Mouse (Mus musculus) lung, postnatal 0 days (tissue): ENCODE data around the gene Shisa8.

Source experiments
- CTCF ChIP-seq: IDR thresholded peaks from 2 replicates; pipeline ENCODE4 v1.5.1; 2016; ENCODE audit warnings: antibody characterized with exemption, mild to moderate bottlenecking
- EP300 ChIP-seq: IDR thresholded peaks from 2 replicates; pipeline ENCODE4 v1.6.1; 2016; ENCODE audit warnings: antibody characterized with exemption, mild to moderate bottlenecking, control low read depth

DNA sequence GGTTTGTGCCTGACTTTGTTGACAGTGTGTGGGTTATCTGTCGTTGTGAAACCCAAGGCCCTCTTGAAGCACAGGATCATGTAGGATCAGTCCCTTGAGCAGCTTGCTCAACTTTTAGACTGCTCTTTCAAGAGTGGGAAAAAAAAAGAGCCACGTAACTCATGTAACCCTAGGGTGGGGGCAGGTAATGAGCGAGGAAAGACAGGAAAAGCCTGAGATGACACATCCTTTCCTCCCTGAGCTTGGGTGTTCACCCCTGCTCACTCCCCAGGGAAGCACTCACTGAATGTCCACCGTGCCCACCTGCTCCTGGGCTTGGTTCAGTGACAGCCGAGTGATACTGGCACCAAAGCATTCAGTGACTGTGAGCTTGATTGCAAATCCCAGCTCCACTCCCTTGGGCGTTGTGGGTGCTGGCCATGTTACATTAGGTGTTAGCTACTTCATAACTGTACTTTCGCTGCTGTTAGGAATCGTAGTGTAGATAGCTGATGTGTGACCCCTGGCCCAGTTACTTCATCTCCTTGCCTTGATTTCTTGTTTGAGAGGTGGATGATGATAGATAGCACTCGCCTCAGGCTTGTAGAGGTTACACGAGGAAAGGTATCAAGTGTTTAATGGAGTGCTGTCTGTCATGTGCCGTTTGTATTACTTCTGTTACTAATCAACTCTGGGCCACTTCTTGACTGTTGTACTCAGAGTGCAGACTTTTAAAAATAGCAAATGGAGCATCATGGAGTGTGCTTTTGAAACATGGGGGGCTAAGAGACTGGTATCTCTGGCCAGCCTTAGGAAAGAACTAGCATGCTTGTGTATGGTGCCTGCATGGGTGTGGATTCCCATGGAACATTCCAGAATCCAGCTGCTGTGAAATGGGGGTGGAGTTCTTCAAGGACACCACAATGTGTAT is 51.6 kb downstream of the Shisa8 start:
- TF ChIP-seq CTCF = no peak
- peak; percentile 64; the same call in 1 of the 2 replicates for TF ChIP-seq EP300
